Mouse (Mus musculus): ENCODE measurements around the gene Akr1b10.

DNA sequence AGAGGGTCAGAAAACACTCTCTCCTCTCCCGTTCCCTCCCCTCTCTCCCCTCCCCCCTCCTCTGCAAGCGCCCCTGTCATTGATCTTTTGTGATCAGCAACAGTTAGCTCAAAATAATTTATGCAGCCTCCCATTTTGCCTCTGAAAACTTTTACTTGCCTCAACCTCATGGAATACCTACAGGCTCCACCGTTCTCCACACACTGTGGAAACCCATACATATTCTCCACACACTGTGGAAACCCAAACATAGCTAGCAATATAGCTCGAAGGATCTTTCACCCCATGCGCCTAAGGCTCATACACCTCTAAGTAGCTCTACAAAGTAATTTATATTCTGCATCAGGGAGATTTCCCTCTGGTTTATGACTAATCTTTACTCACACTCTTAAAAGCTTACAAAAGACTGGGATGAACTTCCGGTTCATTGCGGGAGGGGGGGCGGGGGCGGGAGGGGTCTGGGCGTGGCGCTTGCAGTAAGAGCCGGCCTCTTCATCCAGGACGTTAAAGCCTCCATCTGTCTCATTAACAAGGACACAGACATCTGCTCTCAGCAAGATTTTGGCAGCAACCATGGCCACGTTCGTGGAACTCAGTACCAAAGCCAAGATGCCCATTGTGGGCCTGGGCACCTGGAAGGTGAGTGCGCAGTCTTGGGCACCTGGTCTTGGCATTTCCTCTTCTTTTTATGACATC lies 30.2 kb upstream of the Akr1b10 start, which contains the start of gene Akr1b8:
- no peak for TF ChIP-seq TAL1 (IDR thresholded peaks at IDR 0.05; ENCODE audit: low read length)
- TF ChIP-seq GATA1 (IDR thresholded peaks at IDR 0.05; ENCODE audit: low read length), result no peak

Measured in erythroblast, embryonic 14.5 days (primary cell).